Mouse (Mus musculus): Measurements from ENCODE around the gene Fbxw2.
"Not testable (repeated sequence)": the region's sequence is repeated elsewhere in the genome, so short reads cannot be mapped to it uniquely, and the experiment has no call there.

The Fbxw2 gene

DNA sequence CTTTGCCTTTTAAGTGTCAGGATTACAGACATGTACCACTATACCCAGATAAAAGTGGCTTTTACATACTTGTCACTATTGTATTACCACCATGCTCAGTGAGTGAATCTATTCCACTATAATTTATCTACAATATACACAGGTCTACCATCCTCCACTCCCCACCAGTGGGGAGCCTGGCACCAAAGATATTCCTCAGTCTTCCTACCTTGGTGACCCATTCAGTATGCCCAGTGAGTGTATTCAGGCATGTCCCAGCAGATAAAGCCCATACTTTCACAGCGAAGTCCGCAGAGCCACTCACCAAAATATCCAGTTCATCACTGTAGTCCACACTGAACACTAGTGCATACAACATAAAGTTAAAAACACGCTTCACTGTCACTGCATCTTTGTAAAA, 15.3 kb downstream of the Fbxw2 start:
- DNase-seq (ENCODE audit: low spot score) = no peak

DNA sequence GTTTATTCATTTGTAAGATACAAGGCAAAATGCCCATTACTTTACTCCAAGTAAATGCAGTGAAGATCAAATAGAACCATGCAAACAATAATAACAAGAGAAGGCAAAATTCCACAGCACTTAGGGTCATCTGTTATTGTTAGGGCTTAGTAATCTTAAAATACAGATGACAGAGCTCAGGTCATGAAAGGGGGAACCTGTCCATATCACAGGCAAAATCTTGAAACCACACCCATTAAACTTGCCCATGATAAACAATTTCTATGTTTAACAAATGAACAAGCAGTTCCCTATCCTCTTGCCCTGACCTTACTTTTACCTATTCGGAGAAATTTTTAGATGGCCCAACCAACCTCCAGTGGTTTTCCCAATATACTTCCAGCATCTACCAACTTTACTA, 16.5 kb downstream of the Fbxw2 start:
- DNase-seq (ENCODE audit: low spot score) = no peak

DNA sequence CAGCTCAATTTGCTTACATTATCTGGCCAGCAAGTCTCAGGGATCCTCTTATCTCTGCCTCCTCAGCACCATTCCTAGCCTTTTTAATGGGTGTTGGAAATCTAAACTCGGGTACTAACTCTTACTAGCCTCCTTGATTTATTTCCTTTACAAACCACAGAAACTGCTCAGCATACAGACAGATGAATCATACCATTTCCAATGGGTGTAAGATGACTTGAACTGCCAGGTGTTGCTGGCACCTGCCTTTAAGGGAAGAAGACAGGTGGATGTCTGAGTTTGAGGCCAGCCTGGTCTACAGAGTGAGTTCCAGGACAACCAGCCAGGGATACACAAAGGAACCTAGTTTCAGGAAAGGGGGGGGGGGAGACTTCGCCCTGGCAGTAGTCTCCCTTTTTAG, 18.1 kb downstream of the Fbxw2 start:
- DNase-seq (ENCODE audit: low spot score) = no peak

DNA sequence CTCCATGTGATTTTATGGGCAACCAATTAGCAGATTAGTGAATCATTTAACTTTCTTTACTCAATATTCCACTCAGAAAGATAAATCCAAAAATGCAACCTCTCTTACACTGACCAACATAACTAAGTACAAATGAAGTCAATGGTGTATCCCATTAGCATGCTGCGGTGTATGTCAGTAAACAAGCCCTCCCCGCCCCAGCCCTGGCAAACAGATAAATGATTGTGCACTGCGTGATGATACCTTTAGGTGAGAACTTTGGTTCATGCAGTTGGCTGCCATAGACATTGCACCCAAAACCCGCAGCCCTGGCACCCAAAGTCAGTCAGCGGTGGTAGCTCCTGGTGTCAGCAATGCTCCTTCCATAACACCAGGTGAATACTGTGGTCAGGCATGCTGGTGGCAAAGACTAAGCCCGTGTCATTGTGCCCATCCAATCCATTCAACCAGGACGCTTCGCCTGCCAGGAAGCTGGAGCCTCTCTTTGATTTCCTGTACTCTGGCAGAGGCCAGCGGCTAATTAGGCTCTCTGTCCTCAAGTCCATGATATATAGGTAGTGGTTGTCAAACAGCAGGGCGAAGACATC, 20.7 kb downstream of the Fbxw2 start:
- no peak for DNase-seq (ENCODE audit: low spot score)

DNA sequence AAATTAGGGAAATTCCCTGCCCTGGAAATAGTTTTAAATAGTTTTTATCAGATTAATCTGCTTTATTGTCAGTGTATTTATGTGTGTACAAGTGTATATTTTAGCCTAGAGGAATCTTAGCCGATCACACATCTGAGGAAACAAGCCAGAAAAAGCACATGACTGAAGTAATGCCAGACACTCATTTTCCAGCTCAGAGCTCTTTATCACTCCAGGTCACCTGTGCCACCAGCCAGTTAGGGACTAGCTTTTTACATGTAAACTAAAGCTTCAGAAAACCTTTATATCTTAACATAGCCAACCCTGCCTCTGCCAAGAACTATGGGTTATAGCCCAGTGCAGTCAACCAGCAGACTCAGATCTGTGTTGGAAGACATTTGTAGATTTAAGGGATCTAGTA, 21.3 kb downstream of the Fbxw2 start:
- no peak for DNase-seq (ENCODE audit: low spot score)

DNA sequence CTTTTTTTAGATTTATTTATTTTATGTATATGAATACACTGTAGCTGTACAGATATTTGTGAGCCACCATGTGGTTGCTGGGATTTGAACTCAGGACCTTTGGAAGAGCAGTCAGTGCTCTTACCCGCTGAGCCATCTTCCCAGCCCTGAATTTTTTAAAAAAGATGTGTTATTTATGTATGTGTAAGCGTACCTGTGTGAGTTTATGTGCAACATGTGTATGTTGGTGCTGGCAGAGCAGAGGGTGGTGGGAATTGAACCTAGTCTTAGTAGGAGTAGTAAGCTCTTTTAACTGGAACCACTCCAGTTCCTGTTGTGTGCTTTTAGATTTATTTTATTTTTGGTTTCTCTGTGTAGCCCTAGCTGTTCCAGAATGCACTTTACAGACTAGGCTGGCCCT, 21.9 kb downstream of the Fbxw2 start:
- DNase-seq (ENCODE audit: low spot score) = no peak

DNA sequence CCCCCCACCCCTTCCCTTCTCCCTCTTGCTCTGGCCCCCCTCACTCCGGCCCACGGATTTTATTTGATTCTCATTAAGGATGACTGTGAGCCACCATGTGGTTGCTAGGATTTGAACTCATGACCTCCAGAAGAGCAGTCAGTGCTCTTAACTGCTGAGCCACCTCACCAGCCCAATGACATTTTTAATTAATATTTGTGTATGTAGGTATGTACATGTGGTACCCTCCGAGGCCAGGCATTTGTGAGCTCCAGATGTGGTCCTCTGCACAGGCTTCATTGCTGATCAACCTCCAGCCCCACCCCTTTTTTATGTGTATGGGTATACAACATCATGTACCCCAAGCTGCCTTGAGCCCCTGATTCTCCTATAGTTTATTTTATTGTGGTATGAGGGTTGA, 22.4 kb downstream of the Fbxw2 start:
- DNase-seq (ENCODE audit: low spot score) = no peak

DNA sequence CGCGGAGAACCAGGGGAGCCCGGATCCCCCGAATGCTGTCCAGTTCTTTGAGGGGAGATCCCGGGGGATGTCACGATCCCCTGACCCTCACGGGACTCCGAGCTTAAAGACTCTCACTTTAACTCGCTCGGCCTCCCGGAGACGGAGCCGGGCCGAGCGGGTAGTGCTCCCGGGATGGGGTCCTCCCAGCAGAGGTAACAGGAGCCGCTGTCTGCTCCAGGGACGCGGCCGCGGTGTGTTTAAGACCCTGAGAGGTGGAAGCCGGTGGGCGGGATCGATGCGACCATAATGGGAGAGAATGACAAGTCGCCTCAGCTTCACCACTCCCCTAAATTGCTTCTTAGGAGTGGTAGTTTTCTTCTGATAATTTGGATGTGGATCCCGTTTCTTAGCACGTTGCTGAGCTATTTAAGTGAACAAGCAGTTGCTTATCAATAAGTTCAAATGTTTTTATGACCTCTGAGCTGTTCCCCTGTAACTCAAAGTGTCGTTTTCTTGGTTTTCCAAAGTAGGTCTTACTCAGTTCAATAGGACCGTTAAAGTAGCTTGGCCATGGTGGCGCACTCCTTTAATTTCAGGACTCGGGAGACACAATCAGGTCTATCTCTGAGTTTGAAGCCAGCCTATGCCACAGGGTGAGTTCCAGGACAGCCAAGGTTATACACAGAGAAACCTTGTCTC, 23.4 kb downstream of the Fbxw2 start:
- DNase-seq (ENCODE audit: low spot score) = peak; percentile 45

DNA sequence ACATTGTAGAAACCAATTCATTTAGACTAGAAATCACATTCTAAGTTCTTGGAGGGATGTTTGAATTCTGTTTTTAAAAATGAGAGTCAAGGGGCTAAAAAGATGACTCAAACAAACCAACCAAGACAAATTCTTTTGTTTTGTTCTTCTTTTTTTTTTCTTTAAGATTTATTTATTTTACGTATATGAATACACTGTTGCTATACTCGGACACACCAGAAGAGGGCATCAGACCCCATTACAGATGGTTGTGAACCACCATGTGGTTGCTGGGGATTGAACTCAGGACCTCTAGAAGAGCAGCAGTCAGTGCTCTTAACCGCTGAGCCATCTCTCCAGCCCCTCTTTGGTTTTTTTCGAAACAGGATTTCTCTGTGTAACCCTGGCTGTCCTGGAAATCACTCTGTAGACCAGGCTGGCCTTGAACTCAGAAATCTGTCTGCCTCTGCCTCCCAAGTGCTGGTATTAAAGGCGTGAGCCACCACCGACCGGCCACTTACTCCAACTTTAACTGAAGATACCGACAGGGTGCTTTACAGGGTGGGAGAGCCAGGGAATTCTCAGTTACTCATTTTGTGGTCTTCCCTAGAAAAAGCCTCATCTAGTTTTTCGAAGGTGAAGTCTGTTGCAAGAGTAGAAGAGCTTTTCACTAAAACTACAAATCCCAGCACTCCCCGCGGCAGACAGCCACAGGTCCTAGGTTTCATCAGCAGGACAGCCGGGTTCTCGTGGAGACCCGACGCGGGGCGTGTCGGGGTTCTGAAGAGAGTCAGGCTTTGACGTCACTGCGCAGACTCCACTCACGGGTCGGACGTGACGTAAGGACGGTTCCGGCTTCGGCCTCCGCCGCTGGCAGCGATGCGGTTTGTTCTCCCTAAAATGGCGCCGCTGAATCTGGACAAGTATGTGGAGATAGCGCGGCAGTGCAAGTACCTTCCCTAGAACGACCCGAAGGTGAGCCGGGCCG, 24.3 kb downstream of the Fbxw2 start:
- peak; percentile 98 for DNase-seq (ENCODE audit: low spot score)

DNA sequence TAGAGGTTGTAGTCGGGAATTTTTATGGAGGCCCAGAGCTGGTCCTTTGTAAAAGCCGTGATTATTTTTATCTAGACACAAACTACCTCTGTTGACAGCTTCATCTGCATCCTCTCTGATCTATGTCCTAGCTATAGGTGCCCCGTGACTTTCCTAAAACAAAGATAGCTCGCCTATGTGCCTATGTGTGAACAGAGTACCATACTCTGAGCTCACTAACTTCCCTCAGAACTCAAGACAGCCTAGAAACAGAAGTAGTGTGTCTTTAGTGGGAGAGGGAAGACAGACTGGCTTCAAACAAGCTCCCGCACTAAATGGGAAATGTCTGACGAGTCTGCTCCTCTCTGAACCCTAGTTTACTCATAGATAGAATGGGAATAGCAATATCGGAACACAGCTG, 25.7 kb downstream of the Fbxw2 start:
- DNase-seq (ENCODE audit: low spot score) = no peak

DNA sequence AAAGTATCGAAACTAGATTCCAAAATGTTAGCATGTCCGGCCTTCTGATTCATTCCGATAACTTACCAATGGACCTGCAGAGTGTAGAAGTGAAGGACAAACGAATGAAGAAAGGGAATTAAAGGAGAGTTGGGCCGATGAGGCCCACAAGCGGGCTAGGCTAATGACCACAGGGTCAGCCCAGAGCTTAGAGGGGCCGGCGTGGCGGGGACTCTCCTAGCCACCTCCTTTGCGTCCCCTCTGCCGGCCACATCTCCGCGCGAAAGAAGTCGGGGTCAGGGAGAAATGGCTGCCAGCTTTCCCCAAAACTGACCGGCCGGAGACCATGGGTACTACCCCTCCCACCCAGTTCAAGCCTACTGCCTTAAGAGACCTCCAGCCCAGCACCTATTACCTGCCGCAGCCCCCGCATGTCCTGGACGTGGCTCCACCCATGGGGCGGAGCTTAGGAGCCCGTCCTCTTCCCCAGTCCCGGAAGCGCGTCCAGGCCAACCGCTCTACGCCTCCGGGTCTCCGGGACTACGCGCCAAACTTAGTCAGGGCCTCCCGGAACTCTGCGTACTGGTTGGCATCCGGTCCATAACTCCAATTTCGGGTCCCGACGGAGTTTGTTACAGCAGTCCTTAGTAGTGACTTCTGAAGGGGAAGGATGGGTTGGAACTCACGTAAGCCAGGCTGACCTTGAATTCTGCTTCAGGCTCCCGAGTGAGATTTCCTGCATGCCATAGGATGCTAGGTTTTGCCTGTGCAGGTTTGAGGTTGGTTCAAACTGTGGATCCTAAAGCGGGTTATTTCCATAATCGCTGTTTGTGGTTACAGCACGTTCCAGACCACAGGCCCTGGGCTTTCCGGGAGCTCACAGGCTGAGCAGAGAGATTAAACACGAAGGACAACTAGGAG, 26.5 kb downstream of the Fbxw2 start, which contains the start of gene Rabepk:
Gene Rabepk (minus strand): TSS at position 556 of the 900 bp plus-strand sequence.
- DNase-seq (ENCODE audit: low spot score) = peak; percentile 86

DNA sequence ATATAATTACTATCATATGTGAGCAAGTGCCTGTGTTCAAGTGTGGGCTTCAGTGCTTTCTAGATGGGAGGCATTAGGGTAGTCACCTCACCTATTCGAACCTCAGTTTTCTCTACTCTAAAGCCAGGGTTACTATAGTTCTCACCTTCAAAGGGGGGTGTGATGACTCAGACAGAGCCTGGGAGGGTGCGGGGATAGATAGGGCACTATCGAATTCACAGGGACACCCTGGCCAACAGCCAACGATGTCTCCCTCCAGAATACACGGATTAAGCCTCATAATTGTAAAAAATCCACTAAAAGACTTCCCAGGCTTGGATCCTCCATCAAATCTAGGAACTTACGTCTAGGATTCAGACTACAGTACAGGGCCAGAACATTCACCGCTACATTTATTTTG, 30.7 kb downstream of the Fbxw2 start:
- no peak for DNase-seq (ENCODE audit: low spot score)

DNA sequence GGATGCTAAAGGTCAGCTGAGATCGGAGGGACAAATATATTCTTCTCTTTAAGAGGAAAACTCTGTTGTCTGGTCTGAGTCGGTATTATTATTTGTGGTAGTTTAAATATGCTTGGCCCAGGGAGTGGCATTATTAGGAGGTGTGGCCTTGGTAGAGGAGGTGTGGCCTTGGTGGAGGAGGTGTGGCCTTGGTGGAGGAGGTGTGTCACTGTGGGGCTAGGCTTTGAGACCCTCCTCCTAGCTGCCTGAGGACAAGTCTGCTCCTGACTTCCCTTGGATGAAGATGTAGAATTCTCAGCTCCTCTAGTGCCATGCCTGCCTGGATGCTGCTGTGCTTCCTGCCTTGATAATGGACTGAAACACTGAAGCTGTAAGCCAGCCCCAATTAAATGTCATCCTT, 31.6 kb downstream of the Fbxw2 start:
- no peak for DNase-seq (ENCODE audit: low spot score)

DNA sequence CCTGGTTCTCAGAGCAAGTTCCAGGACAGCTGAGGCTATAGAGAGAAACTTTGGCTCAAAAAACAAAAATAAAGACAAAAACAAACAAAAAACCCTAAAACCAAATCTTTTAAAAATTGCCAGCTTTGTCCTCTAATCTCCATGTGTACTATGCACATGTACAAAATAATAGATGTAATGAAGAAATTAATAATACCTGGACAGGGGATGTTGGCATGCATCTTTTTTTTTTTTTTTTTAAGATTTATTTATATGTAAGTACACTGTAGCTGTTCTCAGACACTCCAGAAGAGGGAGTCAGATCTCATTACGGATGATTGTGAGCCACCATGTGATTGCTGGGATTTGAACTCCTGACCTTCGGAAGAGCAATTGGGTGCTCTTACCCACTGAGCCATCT, 33.6 kb downstream of the Fbxw2 start:
- not testable (repeated sequence) for DNase-seq (ENCODE audit: low spot score)

DNA sequence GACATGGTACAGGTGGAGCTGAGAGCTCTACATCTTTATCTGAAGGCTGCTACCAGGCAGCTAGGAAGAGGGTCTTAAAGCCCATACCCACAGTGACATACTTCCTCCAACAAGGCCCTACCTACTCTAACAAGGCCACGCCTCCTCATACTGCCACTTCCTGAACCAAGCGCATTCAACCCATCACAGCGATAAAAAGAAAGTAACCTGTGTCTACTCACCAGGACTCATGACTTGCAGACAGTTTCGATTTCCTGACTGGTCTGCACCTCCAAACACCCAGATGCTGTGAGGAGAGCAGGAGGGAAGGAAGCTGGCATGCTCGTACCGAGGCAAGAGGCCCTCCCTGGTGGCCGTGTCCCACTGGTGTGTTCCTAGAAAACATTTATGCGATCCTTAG, 35.8 kb downstream of the Fbxw2 start:
- DNase-seq (ENCODE audit: low spot score) = peak; percentile 84

DNA sequence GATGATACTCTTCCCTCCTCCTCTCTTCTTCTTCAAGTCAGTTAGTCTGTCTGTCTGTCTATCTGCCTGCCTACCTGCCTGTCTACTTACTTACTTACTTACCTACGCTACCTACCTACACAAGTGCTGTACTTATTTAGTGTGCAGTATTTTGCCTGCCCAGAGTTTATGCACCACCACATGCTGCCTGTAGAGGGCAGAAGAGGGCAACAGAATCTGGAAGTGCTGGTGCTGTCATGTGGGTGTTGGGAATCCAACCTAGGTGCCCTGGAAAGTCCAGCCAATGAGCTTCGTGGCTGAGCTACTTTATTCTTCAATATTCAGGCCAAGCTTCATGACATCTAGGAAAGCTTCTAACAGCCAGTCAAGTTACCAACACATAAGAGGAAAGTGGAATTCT, 42.0 kb downstream of the Fbxw2 start:
- DNase-seq (ENCODE audit: low spot score) = peak; percentile 64

DNA sequence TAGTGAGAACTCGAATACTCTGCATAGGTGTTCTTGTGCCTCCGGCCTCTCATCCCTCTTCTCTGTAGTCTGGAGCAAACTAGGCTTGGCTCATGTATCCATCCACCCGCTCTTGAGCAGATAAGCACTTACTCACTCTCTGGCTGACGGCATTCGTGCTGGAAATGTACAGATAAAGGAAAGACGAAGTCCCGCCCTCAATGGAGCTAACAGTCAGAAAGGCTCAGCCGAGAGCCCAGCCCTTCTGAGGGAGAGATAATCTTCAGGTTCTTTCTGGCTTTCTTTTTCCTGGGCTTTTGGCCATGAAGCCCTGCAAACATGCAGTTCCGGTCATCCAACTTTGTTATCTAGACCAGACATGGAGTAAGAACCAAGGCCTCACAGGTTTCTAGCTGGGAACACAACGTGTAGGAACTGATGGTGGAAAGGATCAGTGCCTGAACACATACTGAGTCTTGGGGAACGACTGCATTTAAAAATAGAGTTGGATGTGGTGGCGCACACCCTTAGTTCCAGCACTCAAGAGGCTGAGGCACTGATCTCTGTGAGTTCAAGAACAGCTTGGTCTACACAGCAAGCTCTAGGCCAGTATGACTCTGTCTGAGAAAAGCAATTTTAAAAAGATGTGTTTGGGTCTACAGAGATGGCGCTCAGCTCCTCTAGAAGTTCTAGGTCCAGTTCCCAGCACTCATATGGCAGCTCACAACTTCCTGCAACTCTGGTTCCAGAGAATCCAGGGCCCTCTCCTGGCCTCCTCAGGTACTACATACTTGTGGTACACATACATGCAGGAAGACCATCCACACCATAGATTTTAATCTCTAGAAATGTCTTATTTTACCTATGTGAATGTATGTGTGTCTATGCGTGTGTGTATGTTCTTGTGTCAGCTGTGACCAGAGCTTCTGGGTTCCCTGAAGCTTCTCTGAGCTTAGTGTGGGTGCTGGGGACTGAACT, 42.8 kb downstream of the Fbxw2 start:
- DNase-seq (ENCODE audit: low spot score) = no peak

DNA sequence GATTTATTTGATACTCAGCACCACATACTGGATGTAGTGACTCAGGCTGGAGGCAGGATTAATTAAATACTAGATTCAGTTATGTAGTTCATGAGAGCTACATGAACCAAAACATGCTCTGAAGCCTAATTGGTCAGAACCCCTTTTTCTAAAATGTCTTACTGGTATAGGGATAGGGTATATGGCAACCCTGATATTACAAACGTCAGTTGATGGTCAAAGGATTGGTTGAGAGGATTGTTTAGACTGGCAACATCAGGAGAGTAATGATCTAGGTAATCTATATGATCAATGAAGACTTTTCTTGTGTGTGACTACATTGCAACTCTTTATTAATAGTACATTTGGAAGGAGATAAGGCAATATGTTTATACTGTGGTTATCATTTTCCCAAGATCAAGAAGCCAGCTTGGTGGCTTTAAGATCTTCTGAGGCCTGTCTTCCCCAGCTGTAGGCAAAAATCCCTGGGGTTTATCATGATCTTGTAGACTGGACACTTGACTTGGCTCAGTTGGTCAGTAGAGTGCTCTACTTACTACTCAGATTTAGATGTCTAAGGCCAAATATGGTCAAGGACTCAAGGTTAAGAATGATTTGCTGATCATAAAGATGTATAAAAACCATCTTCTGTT, 48.8 kb downstream of the Fbxw2 start:
- DNase-seq (ENCODE audit: low spot score) = no peak

DNA sequence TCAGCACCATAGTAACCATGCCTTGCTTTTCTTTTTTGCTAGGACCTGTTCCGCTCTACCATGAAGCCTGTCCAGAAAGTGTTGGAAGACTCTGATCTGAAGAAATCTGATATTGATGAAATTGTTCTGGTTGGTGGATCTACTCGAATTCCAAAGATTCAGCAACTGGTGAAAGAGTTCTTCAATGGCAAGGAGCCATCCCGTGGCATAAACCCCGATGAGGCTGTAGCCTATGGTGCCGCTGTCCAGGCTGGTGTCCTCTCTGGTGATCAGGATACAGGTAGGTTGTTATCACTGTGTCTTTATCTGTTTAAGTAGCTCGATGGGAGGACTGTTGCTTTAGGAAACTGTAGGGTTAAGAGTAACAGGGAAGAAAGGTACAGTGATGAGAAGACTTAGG, 51.6 kb downstream of the Fbxw2 start:
- no peak for DNase-seq (ENCODE audit: low spot score)

DNA sequence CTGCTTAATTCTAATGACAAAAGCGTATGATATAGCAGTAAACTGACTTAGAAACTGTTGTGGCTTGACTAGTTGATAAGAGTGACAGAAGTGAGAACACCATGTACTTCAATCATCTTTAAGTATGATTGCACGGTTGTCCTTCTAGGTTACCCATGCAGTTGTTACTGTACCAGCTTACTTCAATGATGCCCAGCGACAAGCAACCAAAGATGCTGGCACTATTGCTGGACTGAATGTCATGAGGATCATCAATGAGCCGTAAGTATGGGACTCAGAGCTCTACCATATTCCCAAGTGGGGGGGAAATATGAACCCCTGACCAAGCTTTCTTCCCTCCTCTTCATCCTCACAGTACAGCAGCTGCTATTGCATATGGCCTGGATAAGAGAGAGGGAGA, 52.4 kb downstream of the Fbxw2 start:
- no peak for DNase-seq (ENCODE audit: low spot score)

Measured in T-cell, adult 2 months (primary cell).